Mouse (Mus musculus) forebrain, postnatal 0 days (tissue): ENCODE results near the gene Rbms3. TPM values are rescaled to one million over a fixed set of nuclear protein-coding genes. Genes with fewer than 3 reads are reported as not detected.

Experiments used
- ATAC-seq: fragments of 200-750 bp; cut with Nextera tagmentation; 2 replicates; pipeline ENCODE4 v1.8.0; 2017; ENCODE audit warnings: mild to moderate bottlenecking, moderate library complexity
- DNase-seq: peaks from one replicate; pipeline ENCODE4 v3.0.0-alpha.2; 2015
- H3K27ac ChIP-seq: fragments of 300-500 bp; sonication (generic); 2 replicates; pipeline ENCODE4 v1.5.1; 2014; ENCODE audit warnings: low read depth, mild to moderate bottlenecking, antibody characterized with exemption, low read length, moderate library complexity, mixed read lengths
- H3K27me3 ChIP-seq: fragments of 300-500 bp; sonication (generic); 2 replicates; pipeline ENCODE4 v1.6.1; 2014; ENCODE audit warnings: mild to moderate bottlenecking, low read length, mixed read lengths; ENCODE audit not compliant: insufficient read depth
- H3K36me3 ChIP-seq: fragments of 300-500 bp; sonication (generic); 2 replicates; pipeline ENCODE4 v1.6.1; 2014; ENCODE audit warnings: mild to moderate bottlenecking, moderate library complexity; ENCODE audit not compliant: insufficient read depth
- H3K4me1 ChIP-seq: fragments of 300-500 bp; sonication (generic); 2 replicates; pipeline ENCODE4 v1.6.1; 2014; ENCODE audit warnings: antibody characterized with exemption; ENCODE audit not compliant: insufficient read depth
- H3K4me2 ChIP-seq: fragments of 300-500 bp; sonication (generic); 2 replicates; pipeline ENCODE4 v1.6.1; 2014; ENCODE audit warnings: low read depth, mild to moderate bottlenecking, moderate library complexity
- H3K4me3 ChIP-seq: fragments of 300-500 bp; sonication (generic); 2 replicates; pipeline ENCODE4 v1.5.1; 2014; ENCODE audit warnings: low read depth, low read length, mixed read lengths
- H3K9ac ChIP-seq: fragments of 300-500 bp; sonication (generic); 2 replicates; pipeline ENCODE4 v1.6.1; 2014; ENCODE audit warnings: mild to moderate bottlenecking
- H3K9me3 ChIP-seq: fragments of 300-500 bp; sonication (generic); 2 replicates; pipeline ENCODE4 v1.6.1; 2016; ENCODE audit warnings: low read length
- CTCF ChIP-seq: sonication (generic); IDR thresholded peaks from 2 replicates; pipeline ENCODE4 v1.5.1; 2016; ENCODE audit warnings: antibody characterized with exemption, control low read depth, low read depth
- WGBS: fragments of 180-500 bp; shearing (Covaris S2); extraction: QIAGEN DNeasy Blood & Tissue Kit; methylation state at CpG from one replicate; pipeline ENCODE4 v1.1.7; 2014; 5-methylcytosine and 5-hydroxymethylcytosine counted together
- polyA plus RNA-seq: library from polyadenylated mRNA; unstranded; fragments of >200 nt; fragmentation: Nextera tagmentation; extraction: Ambion mirVana; gene quantifications from 2 replicates; pipeline ENCODE4 v1.2.1, GENCODE M21; 2015
- total RNA-seq: library from RNA; depleted of rRNA; stranded (reverse); fragments of >200 nt; gene quantifications from 2 replicates; pipeline ENCODE4 v1.2.3, GENCODE M21; 2014

Gene Rbms3
- total and polyA plus RNA-seq, 2 experiments from 2014 or later, result 29.9 to 38.8 TPM

DNA sequence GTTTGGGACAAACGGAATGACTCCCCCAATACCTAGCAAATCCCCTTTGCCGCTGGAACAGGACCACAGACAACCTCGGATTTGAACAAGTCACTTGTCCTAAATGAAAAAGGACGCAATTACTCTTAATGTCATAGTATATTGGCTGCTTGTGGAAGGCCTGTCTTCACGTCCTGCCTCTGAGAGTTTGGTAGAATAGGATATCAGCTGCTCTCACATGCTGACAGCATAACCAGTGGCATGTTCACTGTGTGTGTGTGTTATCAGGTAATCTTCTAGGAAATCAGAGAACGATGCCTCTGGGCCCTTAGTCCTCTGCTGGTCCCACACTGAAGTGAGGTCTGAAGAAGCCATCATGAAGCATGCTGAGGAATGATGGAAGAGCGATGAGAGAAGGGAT lies 763.7 kb downstream of the Rbms3 start:
- no peak overlapping the region for H3K4me2 ChIP-seq
- DNase-seq (no peak), ATAC-seq (no peak)
- TF ChIP-seq CTCF, result no peak
- H3K9me3 ChIP-seq, result no peaks in the 10 kb centered on the region
- H3K4me1 ChIP-seq, result no peaks in the 10 kb centered on the region
- no peaks in the 10 kb centered on the region for H3K27me3 ChIP-seq
- 94% methylated on average over 7 of the region's 7 CpGs for WGBS
- no peak overlapping the region for H3K27ac ChIP-seq
- H3K36me3 ChIP-seq, result no peaks in the 10 kb centered on the region
- H3K9ac ChIP-seq, result no peak overlapping the region
- H3K4me3 ChIP-seq, result no peak overlapping the region

DNA sequence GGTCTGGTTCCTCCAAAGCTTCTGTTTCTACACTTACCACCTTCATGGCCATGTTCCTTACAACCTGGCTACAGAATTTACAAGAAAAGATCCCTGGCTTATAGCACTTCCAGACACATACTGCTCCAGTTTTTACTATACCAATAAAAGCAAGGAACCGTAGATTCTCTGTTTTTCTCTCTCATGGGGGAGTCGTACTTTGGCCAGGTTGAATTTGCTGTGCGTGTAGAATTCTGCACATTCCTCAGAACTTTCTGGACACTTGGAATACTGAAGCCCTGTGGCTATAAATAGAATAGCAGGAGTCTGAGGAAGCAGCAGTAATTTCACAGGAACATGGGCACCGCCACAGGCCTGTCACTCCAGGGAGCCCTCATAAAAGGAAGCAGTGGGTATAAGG lies 766.1 kb downstream of the Rbms3 start:
- no peak for DNase-seq

DNA sequence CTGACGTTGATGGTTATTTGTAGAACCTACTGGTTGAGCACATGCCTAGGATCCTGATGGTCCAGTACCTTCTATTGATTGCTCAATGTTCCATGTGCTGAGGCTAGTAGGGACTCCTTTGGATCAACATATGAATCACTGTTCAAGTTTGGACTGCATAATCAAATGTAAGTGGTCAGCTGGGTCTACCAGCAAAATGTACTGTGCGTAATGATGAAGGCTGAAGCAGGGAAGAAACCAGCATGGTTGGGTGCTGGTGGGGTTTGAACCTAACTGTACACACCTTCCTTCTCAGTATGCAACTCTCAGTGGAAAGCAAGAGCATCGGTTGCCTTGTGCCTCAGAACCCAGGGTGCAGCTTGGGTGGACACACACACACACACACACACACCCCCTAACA lies 767.4 kb downstream of the Rbms3 start:
- no peak overlapping the region for H3K27ac ChIP-seq
- WGBS, result 95% methylated on average over 3 of the region's 3 CpGs
- no peak overlapping the region for H3K4me3 ChIP-seq
- no peak overlapping the region for H3K9ac ChIP-seq
- H3K9me3 ChIP-seq, result no peaks in the 10 kb centered on the region
- DNase-seq, result no peak
- H3K4me2 ChIP-seq, result no peak overlapping the region
- no peaks in the 10 kb centered on the region for H3K36me3 ChIP-seq
- TF ChIP-seq CTCF, result no peak
- no peaks in the 10 kb centered on the region for H3K27me3 ChIP-seq
- no peaks in the 10 kb centered on the region for H3K4me1 ChIP-seq
- ATAC-seq, result no peak

More for the DNA sequence above, 766.1 kb downstream of the Rbms3 start:
- no peaks in the 10 kb centered on the region for H3K36me3 ChIP-seq
- WGBS, result 67% methylated on average over 4 of the region's 4 CpGs
- H3K9ac ChIP-seq, result no peak overlapping the region
- no peaks in the 10 kb centered on the region for H3K4me1 ChIP-seq
- no peaks in the 10 kb centered on the region for H3K9me3 ChIP-seq
- no peak for TF ChIP-seq CTCF
- no peak for ATAC-seq
- H3K4me2 ChIP-seq, result no peak overlapping the region
- no peak overlapping the region for H3K4me3 ChIP-seq
- no peaks in the 10 kb centered on the region for H3K27me3 ChIP-seq
- no peak overlapping the region for H3K27ac ChIP-seq

DNA sequence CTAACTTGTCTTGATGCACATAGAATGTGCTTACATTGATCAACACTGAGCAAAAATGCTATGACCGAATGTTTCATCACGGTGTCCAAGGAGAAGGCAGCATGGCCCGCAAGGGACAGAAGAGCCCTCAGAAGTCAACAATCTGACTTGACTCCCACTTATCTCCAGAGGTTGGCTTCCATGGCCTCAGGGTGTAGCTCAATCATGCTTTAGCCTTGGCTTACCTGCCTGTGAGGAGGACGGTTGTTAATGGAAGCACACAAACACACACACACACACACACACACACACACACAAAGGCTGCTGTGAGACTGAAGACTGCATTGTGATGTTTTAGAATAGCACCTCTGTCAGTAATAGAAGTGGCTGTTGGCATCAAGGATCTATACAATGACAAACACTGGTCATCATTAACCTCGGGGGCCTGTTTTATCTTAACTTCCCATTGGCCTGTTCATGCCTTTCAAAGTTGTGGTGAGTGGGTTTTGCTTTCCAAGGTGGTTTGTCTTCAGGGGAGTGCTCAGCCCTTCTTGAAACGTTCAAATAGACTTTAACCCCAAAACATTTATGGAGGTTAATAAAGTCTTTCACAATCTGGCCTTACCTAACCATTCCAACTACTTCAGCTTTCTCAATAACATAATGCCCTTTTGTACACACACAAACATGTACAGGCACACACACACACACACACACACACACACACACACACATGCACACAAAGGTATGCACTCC lies 771.7 kb downstream of the Rbms3 start:
- Histone ChIP-seq H3K36me3 (no peaks in the 10 kb centered on the region), H3K9me3 (no peaks in the 10 kb centered on the region), H3K9ac (no peak overlapping the region), H3K4me2 (no peak overlapping the region), H3K27me3 (no peaks in the 10 kb centered on the region), H3K4me1 (no peaks in the 10 kb centered on the region), H3K4me3 (no peak overlapping the region), H3K27ac (no peak overlapping the region)
- 85% methylated on average over 6 of the region's 6 CpGs for WGBS
- no peak for ATAC-seq
- TF ChIP-seq CTCF, result no peak
- no peak for DNase-seq

DNA sequence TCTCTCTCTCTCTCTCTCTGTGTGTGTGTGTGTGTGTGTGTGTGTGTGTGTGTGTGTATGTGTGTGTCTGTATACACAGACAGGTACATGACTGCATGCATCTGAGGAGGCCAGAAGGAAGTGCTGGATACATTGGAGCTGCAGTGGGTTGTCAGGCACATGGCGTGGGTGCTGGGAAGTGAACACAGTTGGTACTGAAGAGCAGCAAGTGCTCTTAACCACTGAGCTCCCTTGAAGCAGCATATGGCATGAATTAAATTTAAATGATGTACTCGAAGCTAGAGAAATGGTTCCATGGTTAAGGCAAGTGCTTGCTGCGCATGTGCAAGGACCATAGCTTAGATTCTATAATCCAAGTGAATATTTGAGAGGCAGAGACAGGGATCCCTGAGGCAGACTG lies 772.6 kb downstream of the Rbms3 start:
- WGBS, result 73% methylated on average over 3 of the region's 3 CpGs
- ATAC-seq (no peak), DNase-seq (peak; percentile 18)
- no peak overlapping the region for H3K4me3 ChIP-seq
- H3K4me2 ChIP-seq, result no peak overlapping the region
- H3K4me1 ChIP-seq, result no peaks in the 10 kb centered on the region
- H3K9me3 ChIP-seq, result no peaks in the 10 kb centered on the region
- no peak for TF ChIP-seq CTCF
- H3K27ac ChIP-seq, result no peak overlapping the region
- no peaks in the 10 kb centered on the region for H3K36me3 ChIP-seq
- H3K9ac ChIP-seq, result no peak overlapping the region
- no peaks in the 10 kb centered on the region for H3K27me3 ChIP-seq

DNA sequence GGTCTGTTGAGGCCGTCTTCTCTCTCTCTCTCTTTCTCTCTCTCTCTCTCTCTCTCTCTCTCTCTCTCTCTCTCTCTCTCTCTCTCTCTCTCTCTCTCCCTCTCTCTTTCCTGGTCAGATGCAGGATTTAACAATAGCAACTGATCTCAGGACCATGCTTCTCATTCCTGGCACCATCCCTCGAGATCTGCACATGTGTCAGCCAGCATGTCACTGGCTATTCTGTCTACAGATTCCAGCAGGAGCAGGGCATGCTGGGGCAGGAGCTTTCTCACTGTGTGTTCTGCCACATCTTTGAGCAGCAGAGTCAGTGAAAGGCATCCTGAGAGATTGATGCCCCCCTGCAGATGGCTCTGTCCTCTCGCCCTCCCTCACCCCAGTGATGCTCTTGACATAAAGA lies 774.0 kb downstream of the Rbms3 start:
- H3K36me3 ChIP-seq, result no peaks in the 10 kb centered on the region
- no peak overlapping the region for H3K4me3 ChIP-seq
- no peaks in the 10 kb centered on the region for H3K9me3 ChIP-seq
- DNase-seq, result no peak
- H3K9ac ChIP-seq, result no peak overlapping the region
- TF ChIP-seq CTCF, result no peak
- H3K27ac ChIP-seq, result no peak overlapping the region
- H3K4me2 ChIP-seq, result no peak overlapping the region
- H3K27me3 ChIP-seq, result no peaks in the 10 kb centered on the region
- no peak for ATAC-seq
- H3K4me1 ChIP-seq, result no peaks in the 10 kb centered on the region
- 59% methylated on average over 3 of the region's 3 CpGs for WGBS

DNA sequence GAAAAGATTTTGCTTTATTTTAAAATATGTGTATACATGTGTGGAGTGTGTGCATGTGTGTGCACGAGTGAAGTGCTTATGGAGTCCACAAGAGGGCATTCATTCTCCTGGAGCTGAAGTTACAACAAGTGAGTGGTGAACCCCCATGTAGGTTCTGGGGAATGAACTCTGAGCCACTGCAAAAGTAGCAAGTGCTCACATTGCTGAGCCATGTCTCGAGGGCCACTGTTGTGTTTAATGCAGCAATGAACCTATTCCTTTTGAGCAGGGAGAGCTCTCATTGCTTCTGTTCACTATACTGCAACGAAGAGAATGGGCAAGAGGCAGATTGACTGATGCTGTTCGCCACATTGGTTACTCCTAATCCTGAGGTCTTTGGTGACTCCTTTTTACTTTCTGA lies 780.8 kb downstream of the Rbms3 start:
- Histone ChIP-seq H3K9me3 (no peaks in the 10 kb centered on the region), H3K4me1 (no peaks in the 10 kb centered on the region), H3K4me2 (no peak overlapping the region), H3K4me3 (no peak overlapping the region), H3K36me3 (no peaks in the 10 kb centered on the region), H3K9ac (no peak overlapping the region), H3K27ac (no peak overlapping the region), H3K27me3 (no peaks in the 10 kb centered on the region)
- no peak for ATAC-seq
- no peak for TF ChIP-seq CTCF
- 86% methylated on average over 4 of the region's 4 CpGs for WGBS
- no peak for DNase-seq
